Mouse (Mus musculus): ENCODE data around the gene Mfap3.

DNA sequence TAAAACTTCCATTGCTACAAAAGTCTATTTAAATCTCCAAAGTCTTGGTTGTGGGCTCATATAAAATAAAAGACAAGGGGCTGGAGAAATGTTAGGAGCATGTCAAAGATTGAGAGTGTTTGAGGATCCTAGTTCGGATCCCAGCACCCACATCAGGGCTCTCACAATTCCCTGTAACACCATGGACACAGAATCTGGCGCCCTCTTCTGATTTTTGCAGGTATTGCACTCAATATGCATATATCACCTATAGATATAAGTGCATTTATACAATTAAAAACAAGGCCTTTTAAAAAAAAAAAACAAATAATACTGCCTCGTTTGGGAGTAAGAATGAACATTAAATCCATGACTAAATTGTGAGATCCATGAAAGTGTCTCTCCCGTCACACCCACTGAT lies 49.8 kb upstream of the Mfap3 start:
- no peak for TF ChIP-seq GATA1 (IDR thresholded peaks at IDR 0.05; ENCODE audit: low read length)
- TF ChIP-seq TAL1 (IDR thresholded peaks at IDR 0.05; ENCODE audit: low read length): no peak
